Mouse (Mus musculus): Measurements from ENCODE around the gene Ecel1. TPM values are rescaled to one million over a fixed set of nuclear protein-coding genes. Genes with fewer than 3 reads are reported as not detected.

Ecel1 gene
- total RNA-seq, 2 experiments from 2014 or later: 1.3 to 2.4 TPM

GRCm38 (mm10) chr1:87098358-87098975 lies 57.9 kb downstream of the Ecel1 start:
- DNase-seq: peak; percentile 16 to 34

Other genes with a start within 250 kb of the Ecel1 start
- gene Alppl2, start 66.6 kb downstream of the Ecel1 start, total RNA-seq (2021): not detected
- gene Alpi, start 54.9 kb downstream of the Ecel1 start, total RNA-seq (2021): not detected
- not detected for gene Akp3, start 31.5 kb downstream of the Ecel1 start, total RNA-seq (2021)
- gene Prss56, start 26.8 kb upstream of the Ecel1 start, total RNA-seq (2021): under 1 TPM in 1 of 2 experiments, not detected in 1; 0.15 TPM
- gene Chrnd, start 34.1 kb upstream of the Ecel1 start, total RNA-seq (2021): not detected
- not detected for gene Chrng, start 48.1 kb upstream of the Ecel1 start, total RNA-seq (2021)
- 10 to 100 TPM; 58.2 to 60.3 TPM for gene Eif4e2, start 57.4 kb upstream of the Ecel1 start, total RNA-seq (2021)
- gene Efhd1, start 107.8 kb upstream of the Ecel1 start, total RNA-seq (2021): 10 to 100 TPM; 17.1 to 17.9 TPM
- gene Gigyf2, start 170.5 kb upstream of the Ecel1 start, total RNA-seq (2021): 100 to 1,000 TPM; 121 to 130 TPM
- 1 to 10 TPM in 1 of 2 experiments, under 1 TPM in 1; 0.27 to 3.4 TPM for gene Kcnj13, start 238.2 kb upstream of the Ecel1 start, total RNA-seq (2021)

Measured in layer of hippocampus, postnatal 36 days (tissue).